Mouse (Mus musculus) CD4-positive, CD25-positive, alpha-beta regulatory T cell (primary cell): ENCODE measurements around the gene Pigh. TPM values are rescaled to one million over a fixed set of nuclear protein-coding genes. Genes with fewer than 3 reads are reported as not detected.

Experiments used
- polyA plus RNA-seq: library from polyadenylated mRNA; unstranded; fragments of 100-300 nt; shearing (Covaris generic); gene quantifications from one replicate; pipeline ENCODE4 v1.2.1, GENCODE M21; 2017

Pigh gene
- 20.8 TPM for polyA plus RNA-seq

GRCm38 (mm10) chr12:79089182-79089812 lies at the start of gene Pigh:
TSS of gene Pigh (minus strand) at chr12:79089651.

GRCm38 (mm10) chr12:79130299-79131177 lies 41.1 kb upstream of the Pigh start, which contains the start of gene Arg2:
TSS of gene Arg2 (plus strand) at chr12:79130777.

Other genes with a start within 250 kb of the Pigh start
- 224 TPM for gene Atp6v1d, start 228.0 kb downstream of the Pigh start, polyA plus RNA-seq
- 184 TPM for gene Eif2s1, start 227.8 kb downstream of the Pigh start, polyA plus RNA-seq
- 0.18 TPM for gene Plek2, start 182.7 kb downstream of the Pigh start, polyA plus RNA-seq
- 50.4 TPM for gene Tmem229b, start 82.0 kb downstream of the Pigh start, polyA plus RNA-seq
- gene Plekhh1, start 60.5 kb downstream of the Pigh start, polyA plus RNA-seq: 0.29 TPM
- 0.14 TPM for gene Arg2, start 41.1 kb upstream of the Pigh start, polyA plus RNA-seq
- gene Vti1b, start 83.0 kb upstream of the Pigh start, polyA plus RNA-seq: 123 TPM
- gene Rdh11, start 102.6 kb upstream of the Pigh start, polyA plus RNA-seq: 20.5 TPM
- 12.1 TPM for gene Rdh12, start 119.3 kb upstream of the Pigh start, polyA plus RNA-seq
- 26.9 TPM for gene Zfyve26, start 206.7 kb upstream of the Pigh start, polyA plus RNA-seq
- gene Rad51b, start 207.6 kb upstream of the Pigh start, polyA plus RNA-seq: 4.0 TPM